Mouse (Mus musculus): ENCODE data around the gene Psme1. TPM values are rescaled to one million over a fixed set of nuclear protein-coding genes. Genes with fewer than 3 reads are reported as not detected.
A peak's percentile ranks its signal among the peaks of the same experiment; 100 is the strongest.

The Psme1 gene
- polyA plus RNA-seq, 1 experiment = 188 TPM

- Histone ChIP-seq H3K27ac (ENCODE audit: insufficient read depth, low read length) (no peak overlapping the region), H3K9ac (ENCODE audit: low read depth, poor library complexity, severe bottlenecking) (no peak overlapping the region), H3K27me3 (ENCODE audit: control insufficient read depth, insufficient read depth, low read length, poor library complexity, severe bottlenecking) (no peaks in the 10 kb centered on the region), H3K36me3 (ENCODE audit: control insufficient read depth, insufficient read depth, low read length, poor library complexity, severe bottlenecking) (peaks cover 9% of the 10 kb centered on the region), H3K9me3 (replicated peaks; ENCODE audit: control insufficient read depth, insufficient read depth, low read length, poor library complexity, severe bottlenecking) (no peaks in the 10 kb centered on the region), H3K4me1 (ENCODE audit: control insufficient read depth, insufficient read depth, low read length) (peaks cover 3% of the 10 kb centered on the region), H3K4me3 (ENCODE audit: low read depth, low read length) (no peak overlapping the region)
- TF ChIP-seq EP300 (IDR thresholded peaks at IDR 0.05; ENCODE audit: insufficient read depth, low read depth, low read length) (no peak), CTCF (IDR thresholded peaks at IDR 0.05; ENCODE audit: low read depth, low read length) (peak; percentile 54)
Measured at GRCm38 (mm10) chr14:55581981-55582681, 4.2 kb downstream of the Psme1 start.

- no peak overlapping the region for H3K27ac ChIP-seq (ENCODE audit: insufficient read depth, low read length)
- no peaks in the 10 kb centered on the region for H3K27me3 ChIP-seq (ENCODE audit: control insufficient read depth, insufficient read depth, low read length, poor library complexity, severe bottlenecking)
- peak overlapping the region; percentile 7; the same call in 1 of the 2 replicates for H3K9ac ChIP-seq (ENCODE audit: low read depth, poor library complexity, severe bottlenecking)
- H3K4me3 ChIP-seq (ENCODE audit: low read depth, low read length) = peak overlapping the region; percentile 65
- H3K9me3 ChIP-seq (replicated peaks; ENCODE audit: control insufficient read depth, insufficient read depth, low read length, poor library complexity, severe bottlenecking) = no peaks in the 10 kb centered on the region
- H3K36me3 ChIP-seq (ENCODE audit: control insufficient read depth, insufficient read depth, low read length, poor library complexity, severe bottlenecking) = peaks cover 9% of the 10 kb centered on the region
- peaks cover 3% of the 10 kb centered on the region for H3K4me1 ChIP-seq (ENCODE audit: control insufficient read depth, insufficient read depth, low read length)
- TF ChIP-seq CTCF (IDR thresholded peaks at IDR 0.05; ENCODE audit: low read depth, low read length) (no peak), EP300 (IDR thresholded peaks at IDR 0.05; ENCODE audit: insufficient read depth, low read depth, low read length) (no peak), POLR2A (IDR thresholded peaks at IDR 0.05; ENCODE audit: insufficient read depth, low read length) (no peak)
Measured at GRCm38 (mm10) chr14:55584303-55584701, 6.4 kb downstream of the Psme1 start.

GRCm38 (mm10) chr14:55584702-55585565 lies 7.0 kb downstream of the Psme1 start, which contains the start of gene Emc9:
TSS of gene Emc9 (minus strand) at chr14:55585302.
- Histone ChIP-seq H3K9ac (ENCODE audit: low read depth, poor library complexity, severe bottlenecking) (peak within 1 kb of the TSS; percentile 29), H3K27ac (ENCODE audit: insufficient read depth, low read length) (peak within 1 kb of the TSS; percentile 65)

GRCm38 (mm10) chr14:55585566-55585960 lies 7.6 kb downstream of the Psme1 start:
- Histone ChIP-seq H3K4me3 (ENCODE audit: low read depth, low read length) (peak overlapping the region; percentile 20; the same call in 1 of the 2 replicates), H3K36me3 (ENCODE audit: control insufficient read depth, insufficient read depth, low read length, poor library complexity, severe bottlenecking) (peaks cover 9% of the 10 kb centered on the region), H3K9me3 (replicated peaks; ENCODE audit: control insufficient read depth, insufficient read depth, low read length, poor library complexity, severe bottlenecking) (no peaks in the 10 kb centered on the region), H3K27ac (ENCODE audit: insufficient read depth, low read length) (peak overlapping the region; percentile 65), H3K4me1 (ENCODE audit: control insufficient read depth, insufficient read depth, low read length) (no peaks in the 10 kb centered on the region), H3K27me3 (ENCODE audit: control insufficient read depth, insufficient read depth, low read length, poor library complexity, severe bottlenecking) (no peaks in the 10 kb centered on the region), H3K9ac (ENCODE audit: low read depth, poor library complexity, severe bottlenecking) (peak overlapping the region; percentile 29; the same call in 1 of the 2 replicates)
- TF ChIP-seq POLR2A (IDR thresholded peaks at IDR 0.05; ENCODE audit: insufficient read depth, low read length) (no peak), EP300 (IDR thresholded peaks at IDR 0.05; ENCODE audit: insufficient read depth, low read depth, low read length) (no peak), CTCF (IDR thresholded peaks at IDR 0.05; ENCODE audit: low read depth, low read length) (no peak)

More at GRCm38 (mm10) chr14:55584702-55585565, 7.0 kb downstream of the Psme1 start, which contains the start of gene Emc9:
- peaks cover under 1% of the 10 kb centered on the region for H3K4me1 ChIP-seq (ENCODE audit: control insufficient read depth, insufficient read depth, low read length)
- H3K9me3 ChIP-seq (replicated peaks; ENCODE audit: control insufficient read depth, insufficient read depth, low read length, poor library complexity, severe bottlenecking) = no peaks in the 10 kb centered on the region
- peak within 1 kb of the TSS; percentile 65 for H3K4me3 ChIP-seq (ENCODE audit: low read depth, low read length)
- TF ChIP-seq EP300 (IDR thresholded peaks at IDR 0.05; ENCODE audit: insufficient read depth, low read depth, low read length) = no peak
- peak; percentile 27 for TF ChIP-seq POLR2A (IDR thresholded peaks at IDR 0.05; ENCODE audit: insufficient read depth, low read length)
- H3K36me3 ChIP-seq (ENCODE audit: control insufficient read depth, insufficient read depth, low read length, poor library complexity, severe bottlenecking) = peaks cover 9% of the 10 kb centered on the region
- no peaks in the 10 kb centered on the region for H3K27me3 ChIP-seq (ENCODE audit: control insufficient read depth, insufficient read depth, low read length, poor library complexity, severe bottlenecking)

- no peaks in the 10 kb centered on the region for H3K9me3 ChIP-seq (replicated peaks; ENCODE audit: control insufficient read depth, insufficient read depth, low read length, poor library complexity, severe bottlenecking)
- TF ChIP-seq EP300 (IDR thresholded peaks at IDR 0.05; ENCODE audit: insufficient read depth, low read depth, low read length) = no peak
- TF ChIP-seq POLR2A (IDR thresholded peaks at IDR 0.05; ENCODE audit: insufficient read depth, low read length) = no peak
- no peak for TF ChIP-seq CTCF (IDR thresholded peaks at IDR 0.05; ENCODE audit: low read depth, low read length)
- H3K36me3 ChIP-seq (ENCODE audit: control insufficient read depth, insufficient read depth, low read length, poor library complexity, severe bottlenecking) = peaks cover 3% of the 10 kb centered on the region; the same call in 1 of the 2 replicates
- no peak overlapping the region for H3K4me3 ChIP-seq (ENCODE audit: low read depth, low read length)
- H3K27me3 ChIP-seq (ENCODE audit: control insufficient read depth, insufficient read depth, low read length, poor library complexity, severe bottlenecking) = no peaks in the 10 kb centered on the region
- H3K9ac ChIP-seq (ENCODE audit: low read depth, poor library complexity, severe bottlenecking) = peak overlapping the region; percentile 29; the same call in 1 of the 2 replicates
- no peaks in the 10 kb centered on the region for H3K4me1 ChIP-seq (ENCODE audit: control insufficient read depth, insufficient read depth, low read length)
- no peak overlapping the region for H3K27ac ChIP-seq (ENCODE audit: insufficient read depth, low read length)
Measured at GRCm38 (mm10) chr14:55586149-55586548, 8.2 kb downstream of the Psme1 start.
